Mouse (Mus musculus): ENCODE data around the gene Tle2.

Tle2 gene

DNA sequence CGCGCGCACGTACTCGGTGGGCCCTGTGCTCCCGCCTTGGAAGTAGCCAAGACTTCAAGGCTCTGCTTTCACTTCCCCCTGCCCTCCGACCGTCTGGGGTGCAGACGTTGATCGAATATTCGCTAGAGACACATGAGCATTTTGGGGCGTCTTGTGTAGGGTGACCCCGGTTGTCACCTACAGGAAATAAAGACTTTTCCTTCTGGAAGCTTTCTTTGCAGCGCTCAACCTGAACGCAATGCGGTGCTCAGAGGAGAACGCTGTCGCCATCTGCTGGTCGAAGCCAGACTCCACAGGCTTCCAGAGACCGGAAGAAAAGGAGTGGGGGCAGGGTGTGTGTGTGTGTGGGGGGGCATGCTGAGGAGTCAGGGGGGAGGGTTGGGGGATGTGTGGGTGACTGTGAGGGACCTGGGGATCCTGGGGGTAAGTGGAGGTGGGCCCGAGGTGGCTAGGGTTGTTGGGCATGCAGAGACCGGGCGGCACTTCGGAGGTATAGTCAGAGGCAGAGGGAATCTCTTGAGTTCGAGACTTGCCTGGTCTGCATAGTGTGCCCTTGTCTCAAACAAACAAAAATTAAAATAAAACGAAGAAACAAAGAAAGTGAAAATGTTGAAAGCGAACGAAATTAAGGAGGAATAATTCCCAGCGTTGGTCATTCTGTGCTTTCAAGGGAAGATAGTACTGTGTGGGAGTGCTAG lies 30.8 kb downstream of the Tle2 start:
- peak; percentile 89 for DNase-seq (ENCODE audit: low read depth, low spot score)

DNA sequence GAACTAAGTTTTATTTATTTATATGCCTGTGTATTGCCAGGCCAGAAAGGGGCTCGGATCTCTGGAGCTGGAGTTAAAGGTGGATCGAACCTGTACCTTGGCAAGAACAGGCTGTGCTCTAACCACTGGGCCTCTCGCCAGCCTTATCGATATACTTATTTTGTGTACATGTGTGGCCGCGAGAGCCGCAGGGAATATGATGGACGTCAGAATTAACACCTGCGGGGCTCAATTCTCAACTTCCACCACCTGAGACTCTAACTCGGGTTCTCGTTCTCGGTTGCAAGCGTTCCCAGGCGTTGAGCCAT lies 31.3 kb downstream of the Tle2 start:
- no peak for DNase-seq (ENCODE audit: low read depth, low spot score)

DNA sequence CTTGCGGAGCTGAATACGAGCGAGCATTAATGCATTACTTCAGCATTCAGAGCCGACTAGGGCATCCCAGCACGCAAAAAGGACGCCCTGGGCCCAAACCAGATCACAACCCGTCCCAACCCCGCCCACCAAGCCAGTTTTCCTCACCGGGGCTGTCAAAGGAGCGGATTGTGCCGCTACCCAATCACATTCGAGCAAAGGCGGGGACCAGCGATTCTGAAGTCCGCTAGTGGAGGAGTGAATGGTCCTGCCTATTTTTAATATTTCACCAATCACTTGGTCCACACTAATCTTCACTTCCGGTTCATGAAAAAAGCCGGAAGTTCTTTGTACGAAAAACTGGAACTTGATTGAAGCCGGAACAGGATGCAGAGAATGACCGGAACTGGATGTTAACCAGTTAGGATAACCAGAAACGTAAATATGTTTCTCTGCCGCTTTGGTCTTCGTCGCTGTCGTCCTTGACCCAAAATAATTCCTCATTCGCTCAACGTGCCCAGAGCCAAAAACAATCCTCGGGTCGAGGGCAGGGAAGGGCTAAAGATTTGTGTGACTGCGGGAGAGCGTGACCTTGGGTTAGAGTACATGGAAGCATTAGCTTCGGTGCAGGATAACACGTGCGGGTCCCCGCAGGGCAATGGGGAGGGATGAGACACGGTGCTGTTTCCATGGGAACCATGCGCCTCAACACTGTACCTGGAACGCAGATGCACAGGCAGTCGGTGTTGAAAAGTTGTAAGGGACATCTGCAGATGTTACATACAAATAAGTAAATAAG lies 31.8 kb downstream of the Tle2 start, which contains the start of gene BC025920:
Gene BC025920 (plus strand): TSS at position 297 of the 778 bp plus-strand sequence.
- peak; percentile 98 for DNase-seq (ENCODE audit: low read depth, low spot score)

DNA sequence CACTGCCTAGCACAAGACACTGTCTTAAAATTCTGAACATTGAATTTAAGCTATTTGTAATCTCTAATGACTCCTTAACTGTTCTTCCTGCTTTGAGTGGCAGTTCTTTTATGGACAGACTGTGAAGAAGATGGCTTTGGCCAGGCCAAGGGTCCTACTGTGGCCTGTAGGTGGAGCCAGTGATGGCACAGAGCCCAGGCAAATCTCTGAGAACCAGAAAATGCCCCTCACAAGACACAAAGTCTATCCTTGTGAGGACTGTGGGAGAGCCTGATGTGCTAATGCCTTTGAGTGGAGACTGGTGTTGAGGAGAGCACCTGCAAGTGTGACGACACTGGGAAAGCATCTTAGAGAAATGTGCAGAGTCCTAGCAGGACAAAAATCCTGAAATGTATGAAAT lies 33.9 kb downstream of the Tle2 start:
- no peak for DNase-seq (ENCODE audit: low read depth, low spot score)

- DNase-seq (ENCODE audit: low read depth, low spot score) = peak; percentile 65
These were observed 38.4 kb downstream of the Tle2 start for GRCm38 (mm10) chr10:81612779-81613178.

GRCm38 (mm10) chr10:81615486-81615885 lies 41.1 kb downstream of the Tle2 start:
- peak; percentile 93 for DNase-seq (ENCODE audit: low read depth, low spot score)

GRCm38 (mm10) chr10:81619976-81620375 lies 45.6 kb downstream of the Tle2 start:
- DNase-seq (ENCODE audit: low read depth, low spot score) = no peak

DNA sequence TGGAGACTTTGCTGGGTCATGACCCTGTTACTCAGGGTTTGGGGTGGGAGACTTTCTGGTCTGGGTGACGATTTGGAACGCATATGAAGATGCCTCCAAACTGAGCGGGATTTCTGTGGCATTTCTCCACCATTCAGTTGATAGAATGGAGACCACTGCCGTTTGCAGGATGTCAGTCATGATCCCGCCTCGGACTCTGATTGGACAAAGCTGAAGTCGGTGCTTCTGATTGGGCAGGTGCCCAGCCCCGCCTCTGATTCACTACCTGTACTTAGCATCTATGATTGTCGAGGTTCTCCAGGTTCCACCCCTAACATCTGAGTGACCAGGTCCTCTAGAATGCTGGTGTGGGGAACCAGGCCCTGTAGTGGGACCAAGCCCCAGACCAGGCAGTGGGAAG lies 46.4 kb downstream of the Tle2 start:
- peak; percentile 69 for DNase-seq (ENCODE audit: low read depth, low spot score)

GRCm38 (mm10) chr10:81623441-81623840 lies 49.1 kb downstream of the Tle2 start:
- DNase-seq (ENCODE audit: low read depth, low spot score) = peak; percentile 92

- DNase-seq (ENCODE audit: low read depth, low spot score) = peak; percentile 71
These were observed 52.0 kb downstream of the Tle2 start for GRCm38 (mm10) chr10:81626101-81626993.

DNA sequence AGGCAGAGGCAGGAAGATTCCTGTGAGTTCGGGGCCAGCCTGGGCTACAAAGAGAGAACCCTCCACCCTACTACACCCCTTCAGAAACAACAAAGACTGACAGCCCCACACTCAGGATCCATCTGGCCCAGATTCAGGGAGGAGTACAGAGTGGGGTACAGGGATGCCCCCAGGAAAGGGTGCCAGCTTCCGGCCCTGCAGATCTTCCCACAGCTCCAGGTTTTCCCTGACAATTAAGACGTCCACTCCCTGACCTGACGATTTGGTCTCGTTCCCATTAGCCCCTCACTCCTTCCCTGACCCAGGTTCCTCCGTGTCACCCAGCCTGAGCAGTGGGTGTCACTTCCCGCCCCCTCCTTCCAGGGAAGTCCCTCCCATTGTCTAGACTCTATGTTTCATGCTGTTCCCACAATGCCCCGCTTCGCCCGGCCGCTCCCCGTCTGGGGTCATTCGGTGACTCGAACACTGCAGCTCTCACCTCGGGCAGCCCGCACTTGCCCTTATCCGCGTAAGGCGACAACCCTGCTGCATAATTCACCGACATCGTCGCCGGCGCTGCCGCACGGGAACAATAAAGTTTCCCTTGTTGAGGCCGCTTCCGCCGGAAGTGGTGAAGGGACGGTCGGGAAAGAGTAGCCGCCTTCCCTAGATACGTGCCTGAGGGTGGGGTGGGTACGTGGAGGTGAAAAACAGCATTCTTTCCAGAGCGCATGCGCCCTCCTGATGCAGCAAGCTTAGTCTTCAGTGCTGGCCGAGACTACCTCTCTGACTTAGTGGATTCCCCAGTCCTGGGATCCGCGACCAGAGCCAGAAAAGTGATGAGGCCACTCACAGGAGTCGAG lies 52.9 kb downstream of the Tle2 start, which contains the start of gene Sirt6:
Gene Sirt6 (minus strand): TSS at position 804 of the 842 bp plus-strand sequence.
- peak; percentile 98 for DNase-seq (ENCODE audit: low read depth, low spot score)

- no peak for DNase-seq (ENCODE audit: low read depth, low spot score)
These were observed 53.5 kb downstream of the Tle2 start for GRCm38 (mm10) chr10:81627836-81628220.

DNA sequence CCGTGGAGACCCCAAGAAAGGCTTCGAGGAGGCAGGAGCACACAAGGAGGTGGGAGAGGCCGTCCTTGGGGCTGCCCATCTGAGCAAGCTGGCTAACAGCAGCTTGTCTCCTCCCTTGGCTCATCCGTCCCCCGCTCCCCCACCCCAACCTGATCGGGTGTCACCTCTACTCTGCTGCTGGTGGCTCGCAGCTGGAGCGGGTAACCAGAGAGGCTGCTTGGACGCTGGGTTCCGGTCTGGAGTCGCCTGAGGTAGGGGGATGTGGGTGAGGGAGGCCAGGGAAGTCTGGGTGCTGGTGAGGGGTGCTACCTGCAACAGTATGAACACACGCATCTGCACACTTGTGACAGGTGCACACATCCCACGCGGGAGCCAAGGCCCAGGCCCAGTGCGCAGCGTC lies 54.0 kb downstream of the Tle2 start, which contains the start of gene Ankrd24:
Gene Ankrd24 (plus strand): TSS at position 151 of the 400 bp plus-strand sequence.
- DNase-seq (ENCODE audit: low read depth, low spot score) = no peak

DNA sequence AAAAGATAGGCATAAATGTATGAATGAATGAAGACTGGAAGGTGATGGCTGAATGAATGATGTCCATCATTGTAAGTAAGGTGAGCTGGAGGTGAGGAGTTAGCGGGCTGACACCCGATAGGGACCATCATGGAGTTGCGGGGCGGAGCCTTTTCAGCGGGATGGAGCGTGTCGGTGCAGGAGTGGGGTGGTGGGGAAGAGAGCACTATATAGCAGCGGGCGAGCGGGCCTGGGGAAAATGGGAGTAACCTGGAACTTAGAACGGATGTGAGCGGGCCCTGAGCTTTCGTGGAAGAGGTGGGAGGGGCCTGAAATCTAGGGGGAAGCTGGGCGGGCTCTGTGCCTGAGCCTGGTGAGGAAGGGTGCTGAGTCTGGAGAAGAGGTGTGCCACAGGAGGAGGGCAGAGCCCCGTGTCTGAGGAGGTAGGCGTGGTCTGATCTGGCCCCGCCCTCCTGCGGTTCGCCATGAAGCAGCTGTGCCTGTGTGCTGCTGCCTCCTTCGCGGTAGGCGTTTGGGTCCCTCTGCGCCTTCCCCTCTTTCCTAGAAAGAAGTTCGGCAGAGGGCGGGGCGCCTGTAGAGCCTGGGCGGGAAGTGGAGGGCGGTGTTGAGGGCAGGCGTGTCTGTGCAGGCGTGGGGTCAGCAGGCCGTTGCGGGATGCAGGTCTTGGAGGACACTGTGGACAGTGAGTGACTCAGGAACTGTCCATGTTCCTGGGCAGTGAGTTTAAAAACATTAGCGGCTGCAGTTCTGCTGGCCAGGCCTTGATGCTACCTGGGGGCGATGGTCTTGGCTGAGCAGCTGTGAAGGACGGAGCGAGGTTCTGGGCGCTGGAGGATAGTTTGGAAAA lies 59.1 kb downstream of the Tle2 start:
- DNase-seq (ENCODE audit: low read depth, low spot score) = peak; percentile 98

DNA sequence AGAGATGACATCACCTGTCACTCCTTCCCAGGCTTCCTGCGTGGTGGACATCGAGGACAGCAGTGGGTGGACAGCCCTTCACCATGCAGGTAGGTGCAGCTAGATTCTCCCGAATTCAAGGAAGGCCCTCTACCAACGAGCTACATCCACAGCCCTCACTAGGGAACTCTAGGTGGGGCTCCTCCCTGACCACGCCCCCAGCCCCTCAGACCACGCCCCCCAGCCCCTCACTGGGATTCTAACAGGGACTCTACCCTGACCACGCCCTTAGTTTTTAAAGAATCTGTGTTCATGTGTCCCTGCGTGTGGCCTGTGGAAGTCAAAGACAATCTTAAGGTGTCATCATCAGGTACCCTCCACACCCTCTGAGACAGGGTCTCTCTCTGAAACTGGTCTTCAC lies 62.0 kb downstream of the Tle2 start:
- peak; percentile 62 for DNase-seq (ENCODE audit: low read depth, low spot score)

DNA sequence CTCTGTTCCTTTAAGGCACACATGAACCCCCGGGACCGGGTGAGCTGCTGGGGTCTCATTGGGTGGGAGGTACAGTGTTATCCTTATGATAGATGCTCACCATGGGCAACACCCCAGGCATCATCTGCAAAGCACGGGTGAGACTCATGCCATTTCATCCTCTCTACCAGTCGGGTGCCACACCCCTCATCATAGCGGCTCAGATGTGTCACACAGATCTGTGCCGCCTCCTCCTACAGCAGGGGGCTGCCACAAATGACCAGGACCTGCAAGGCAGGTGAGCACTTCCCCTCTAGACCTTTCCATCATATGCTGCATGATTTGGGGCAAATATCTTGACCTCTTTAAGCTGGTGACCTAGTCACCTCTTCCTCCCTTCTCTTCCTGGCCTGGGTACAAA lies 63.7 kb downstream of the Tle2 start:
- DNase-seq (ENCODE audit: low read depth, low spot score) = no peak
